Mouse (Mus musculus): Measurements from ENCODE around the gene Hip1r. TPM values are rescaled to one million over a fixed set of nuclear protein-coding genes. Genes with fewer than 3 reads are reported as not detected.
A peak's percentile ranks its signal among the peaks of the same experiment; 100 is the strongest.

The Hip1r gene
- polyA plus RNA-seq, 1 experiment from 2014 or later = 28.4 TPM

DNA sequence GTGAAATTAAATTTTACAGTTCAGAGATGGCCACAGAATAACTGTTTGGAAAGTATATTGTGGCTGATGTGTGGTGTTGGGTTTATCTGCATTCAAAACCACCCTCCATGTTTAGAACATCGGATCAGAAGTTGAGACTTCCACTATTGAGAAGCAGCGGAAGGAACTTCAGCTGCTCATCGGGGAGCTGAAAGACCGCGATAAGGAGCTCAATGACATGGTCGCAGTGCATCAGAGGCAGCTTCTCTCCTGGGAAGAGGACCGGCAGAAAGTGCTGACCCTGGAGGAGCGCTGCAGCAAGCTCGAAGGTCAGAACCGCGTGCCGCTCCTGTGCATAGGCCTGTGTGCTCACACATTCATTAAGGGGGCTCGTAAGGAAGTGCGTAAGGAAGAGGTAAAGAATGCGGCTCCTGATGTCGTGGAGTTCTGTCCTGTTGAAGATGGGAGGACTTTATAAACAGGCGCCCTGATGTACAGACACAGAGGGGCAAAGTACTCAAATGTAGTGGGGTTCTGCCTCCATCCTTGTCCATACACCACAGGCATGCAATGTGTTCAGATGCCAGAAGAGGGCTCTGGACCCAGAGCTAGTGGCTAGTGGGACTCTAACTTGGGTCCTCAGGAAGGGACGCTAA lies 39.4 kb upstream of the Hip1r start:
- H3K36me3 ChIP-seq (ENCODE audit: insufficient read depth, low read length) = no peaks in the 10 kb centered on the region; the same call in 1 of the 2 replicates
- ATAC-seq (replicated peaks; ENCODE audit: low FRiP score, low read depth) (no peak), DNase-seq (ENCODE audit: low spot score) (peak; percentile 40)
- H3K27ac ChIP-seq = no peak overlapping the region
- H3K4me1 ChIP-seq (replicated peaks; ENCODE audit: insufficient read depth, low read length) = no peaks in the 10 kb centered on the region
- peak; percentile 64 for TF ChIP-seq CTCF (IDR thresholded peaks at IDR 0.05; ENCODE audit: low read depth)
- no peaks in the 10 kb centered on the region for H3K27me3 ChIP-seq (ENCODE audit: insufficient read depth, low read length)
- H3K4me2 ChIP-seq (ENCODE audit: low read length) = no peak overlapping the region
- H3K9ac ChIP-seq (ENCODE audit: low read depth, low read length) = no peak overlapping the region
- H3K4me3 ChIP-seq (replicated peaks; ENCODE audit: low read depth, low read length) = no peak overlapping the region
- no peaks in the 10 kb centered on the region for H3K9me3 ChIP-seq (replicated peaks; ENCODE audit: low read length)
- WGBS = 42% methylated on average over 18 of the region's 18 CpGs

GRCm38 (mm10) chr5:123935931-123936330 lies 37.5 kb upstream of the Hip1r start:
- DNase-seq (ENCODE audit: low spot score) (no peak), ATAC-seq (replicated peaks; ENCODE audit: low FRiP score, low read depth) (no peak)
- H3K9ac ChIP-seq (ENCODE audit: low read depth, low read length) = no peak overlapping the region
- H3K4me2 ChIP-seq (ENCODE audit: low read length) = no peak overlapping the region
- no peaks in the 10 kb centered on the region for H3K9me3 ChIP-seq (replicated peaks; ENCODE audit: low read length)
- no peak for TF ChIP-seq CTCF (IDR thresholded peaks at IDR 0.05; ENCODE audit: low read depth)
- no peak overlapping the region for H3K4me3 ChIP-seq (replicated peaks; ENCODE audit: low read depth, low read length)
- H3K27me3 ChIP-seq (ENCODE audit: insufficient read depth, low read length) = no peaks in the 10 kb centered on the region
- no peaks in the 10 kb centered on the region for H3K36me3 ChIP-seq (ENCODE audit: insufficient read depth, low read length)
- no peaks in the 10 kb centered on the region for H3K4me1 ChIP-seq (replicated peaks; ENCODE audit: insufficient read depth, low read length)
- 89% methylated on average over 5 of the region's 5 CpGs for WGBS
- H3K27ac ChIP-seq = no peak overlapping the region

DNA sequence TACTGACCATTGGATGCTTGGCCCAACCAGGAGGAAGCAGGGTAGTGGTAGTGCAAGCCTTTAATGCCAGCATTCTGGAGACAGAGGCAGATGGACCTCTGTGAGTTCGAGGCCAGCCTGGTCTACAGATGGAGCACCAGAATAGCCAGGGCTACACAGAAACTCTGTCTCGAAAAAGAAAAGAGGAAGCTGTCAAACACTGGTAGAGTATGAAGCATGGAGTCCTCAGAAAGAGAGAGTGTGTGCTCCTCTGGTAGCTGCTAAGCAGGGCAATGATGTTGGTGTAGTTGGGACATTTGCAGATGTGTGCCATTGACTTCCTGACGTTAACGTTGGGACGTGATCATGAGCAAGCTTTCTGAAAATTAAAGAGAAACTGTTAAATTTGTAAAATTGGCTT lies 34.9 kb upstream of the Hip1r start:
- DNase-seq (ENCODE audit: low spot score) (no peak), ATAC-seq (replicated peaks; ENCODE audit: low FRiP score, low read depth) (no peak)
- 82% methylated on average over 5 of the region's 5 CpGs for WGBS

GRCm38 (mm10) chr5:123946546-123946945 lies 26.9 kb upstream of the Hip1r start:
- DNase-seq (ENCODE audit: low spot score) (peak; percentile 64), ATAC-seq (replicated peaks; ENCODE audit: low FRiP score, low read depth) (no peak)
- Histone ChIP-seq H3K27me3 (ENCODE audit: insufficient read depth, low read length) (no peaks in the 10 kb centered on the region), H3K4me2 (ENCODE audit: low read length) (no peak overlapping the region), H3K4me1 (replicated peaks; ENCODE audit: insufficient read depth, low read length) (no peaks in the 10 kb centered on the region), H3K9me3 (replicated peaks; ENCODE audit: low read length) (no peaks in the 10 kb centered on the region), H3K27ac (no peak overlapping the region), H3K4me3 (replicated peaks; ENCODE audit: low read depth, low read length) (no peak overlapping the region), H3K9ac (ENCODE audit: low read depth, low read length) (no peak overlapping the region), H3K36me3 (ENCODE audit: insufficient read depth, low read length) (no peaks in the 10 kb centered on the region)
- TF ChIP-seq CTCF (IDR thresholded peaks at IDR 0.05; ENCODE audit: low read depth) = no peak
- whole genome bisulfite sequencing = 50% methylated on average over 4 of the region's 4 CpGs

More for the DNA sequence above, 34.9 kb upstream of the Hip1r start:
- Histone ChIP-seq H3K4me1 (replicated peaks; ENCODE audit: insufficient read depth, low read length) (no peaks in the 10 kb centered on the region), H3K4me2 (ENCODE audit: low read length) (no peak overlapping the region), H3K36me3 (ENCODE audit: insufficient read depth, low read length) (no peaks in the 10 kb centered on the region), H3K9ac (ENCODE audit: low read depth, low read length) (no peak overlapping the region), H3K27me3 (ENCODE audit: insufficient read depth, low read length) (no peaks in the 10 kb centered on the region), H3K27ac (no peak overlapping the region), H3K9me3 (replicated peaks; ENCODE audit: low read length) (no peaks in the 10 kb centered on the region), H3K4me3 (replicated peaks; ENCODE audit: low read depth, low read length) (no peak overlapping the region)
- TF ChIP-seq CTCF (IDR thresholded peaks at IDR 0.05; ENCODE audit: low read depth) = no peak

DNA sequence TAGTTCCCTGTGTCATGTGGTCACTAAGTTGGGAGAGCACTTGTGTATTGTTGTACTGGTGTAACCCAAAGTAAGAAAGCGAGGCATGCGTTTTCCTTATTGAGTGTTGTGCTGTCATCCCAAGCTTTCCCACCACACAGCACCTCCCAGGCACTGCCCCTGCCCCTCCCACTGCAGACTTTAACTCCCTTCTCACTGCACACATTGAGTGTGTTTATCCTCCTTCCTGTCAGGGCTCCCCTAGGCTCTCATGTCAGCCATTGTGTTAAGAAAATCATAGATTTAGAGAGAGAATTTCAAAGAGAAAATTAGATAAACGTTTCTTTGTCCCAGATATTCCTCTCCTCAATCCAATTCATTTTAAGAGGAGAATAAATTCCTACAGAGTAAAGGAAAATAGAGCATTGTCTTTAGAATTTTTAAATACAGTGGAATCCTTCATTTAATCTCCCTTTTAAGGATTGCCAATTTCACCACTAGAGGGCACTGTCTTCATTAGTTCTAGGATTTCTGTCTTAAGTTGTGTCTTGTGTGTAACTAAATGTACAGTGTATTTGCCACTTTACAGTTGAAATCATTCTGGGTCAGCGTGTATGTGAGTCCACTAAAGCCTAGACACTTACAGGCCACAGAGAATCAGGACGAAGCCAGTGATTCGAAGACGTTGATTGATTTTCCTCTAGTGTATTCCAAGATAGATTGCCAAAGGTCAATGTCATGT lies 26.2 kb upstream of the Hip1r start:
- ATAC-seq (replicated peaks; ENCODE audit: low FRiP score, low read depth) = no peak
- Histone ChIP-seq H3K27ac (no peak overlapping the region), H3K27me3 (ENCODE audit: insufficient read depth, low read length) (no peaks in the 10 kb centered on the region), H3K4me3 (replicated peaks; ENCODE audit: low read depth, low read length) (no peak overlapping the region), H3K9ac (ENCODE audit: low read depth, low read length) (no peak overlapping the region), H3K4me2 (ENCODE audit: low read length) (no peak overlapping the region), H3K9me3 (replicated peaks; ENCODE audit: low read length) (no peaks in the 10 kb centered on the region), H3K36me3 (ENCODE audit: insufficient read depth, low read length) (no peaks in the 10 kb centered on the region), H3K4me1 (replicated peaks; ENCODE audit: insufficient read depth, low read length) (no peaks in the 10 kb centered on the region)
- peak; percentile 86 for DNase-seq (ENCODE audit: low spot score)
- 48% methylated on average over 7 of the region's 7 CpGs for WGBS
- peak; percentile 94 for TF ChIP-seq CTCF (IDR thresholded peaks at IDR 0.05; ENCODE audit: low read depth)

- no peaks in the 10 kb centered on the region for H3K36me3 ChIP-seq (ENCODE audit: insufficient read depth, low read length)
- no peak for TF ChIP-seq CTCF (IDR thresholded peaks at IDR 0.05; ENCODE audit: low read depth)
- no peak for ATAC-seq (replicated peaks; ENCODE audit: low FRiP score, low read depth)
- H3K9me3 ChIP-seq (replicated peaks; ENCODE audit: low read length) = no peaks in the 10 kb centered on the region
- DNase-seq (ENCODE audit: low spot score) = no peak
- no peak overlapping the region for H3K27ac ChIP-seq
- 60% methylated on average over 5 of the region's 5 CpGs for WGBS
- no peak overlapping the region for H3K4me3 ChIP-seq (replicated peaks; ENCODE audit: low read depth, low read length)
- H3K9ac ChIP-seq (ENCODE audit: low read depth, low read length) = no peak overlapping the region
- no peaks in the 10 kb centered on the region for H3K27me3 ChIP-seq (ENCODE audit: insufficient read depth, low read length)
- no peaks in the 10 kb centered on the region for H3K4me1 ChIP-seq (replicated peaks; ENCODE audit: insufficient read depth, low read length)
- no peak overlapping the region for H3K4me2 ChIP-seq (ENCODE audit: low read length)
Observed at GRCm38 (mm10) chr5:123952365-123953045, 20.9 kb upstream of the Hip1r start.

Measured in kidney, postnatal 0 days (tissue).